In genomic region chr4:10397249-10397648, GRCm38 (mm10) we compare ENCODE assay signal across 25 mouse cellular contexts.
DNase-seq lines count a peak whose midpoint lies in the region; ATAC-seq lines count a peak whose summit lies in the region.
"Had no signal": no experiment of that assay in that cellular context is flagged by ENCODE, and none has a peak within 500 bp of the region (broad histone marks: within the 10 kb centered on the region; RNA-seq: fewer than 3 reads in every experiment).

No protein-coding gene starts in this region.

- H3K4me3 ChIP-seq in hindbrain, embryonic 11.5 days (ENCODE audit: low read depth, low read length), result no peak overlapping the region
- H3K4me3 ChIP-seq: forebrain, embryonic 13.5 days; hindbrain, embryonic 10.5 days; limb, embryonic 12.5 days; liver, embryonic 12.5 days; neural tube, embryonic 15.5 days had no signal

- ATAC-seq in hindbrain, embryonic 11.5 days (ENCODE audit: low FRiP score), result no peak
- ATAC-seq: CD4-positive, CD25-positive, alpha-beta regulatory T cell, adult 4 months; forebrain, embryonic 13.5 days; hindbrain, embryonic 16.5 days; liver, embryonic 12.5 days; liver, postnatal 0 days had no signal

- H3K27ac ChIP-seq in hindbrain, embryonic 11.5 days (ENCODE audit: low read depth, low read length), result no peak overlapping the region
- H3K27ac ChIP-seq: forebrain, embryonic 13.5 days; hindbrain, embryonic 10.5 days; kidney, postnatal 0 days; limb, embryonic 12.5 days; liver, embryonic 12.5 days; neural tube, embryonic 15.5 days had no signal

- H3K36me3 ChIP-seq in hindbrain, embryonic 11.5 days (ENCODE audit: control insufficient read depth, insufficient read depth, low read length), result no peaks in the 10 kb centered on the region
- H3K36me3 ChIP-seq: hindbrain, embryonic 10.5 days; limb, embryonic 12.5 days; liver, embryonic 12.5 days; neural tube, embryonic 15.5 days had no signal

- no peaks in the 10 kb centered on the region for H3K9me3 ChIP-seq in hindbrain, embryonic 11.5 days (ENCODE audit: control insufficient read depth, low read length)
- H3K9me3 ChIP-seq: forebrain, embryonic 13.5 days; hindbrain, embryonic 10.5 days; limb, embryonic 12.5 days; liver, embryonic 12.5 days; neural tube, embryonic 15.5 days had no signal

- peak; percentile 4 to 20 for DNase-seq in cerebellum, postnatal 14 days
- no peak for DNase-seq in cerebellum, adult 18-20 months
- DNase-seq in kidney, adult 9 months, result peak; percentile 62
- no peak for DNase-seq in kidney, postnatal 4 days
- DNase-seq in lung, postnatal 10 days, result peak; percentile 59
- no peak for DNase-seq in hindbrain, embryonic 11.5 days (ENCODE audit: low spot score)
- DNase-seq in heart, adult 18-20 months, result no peak
- DNase-seq: adrenal gland, postnatal 14 days; cerebellum, adult 11-12 months; cerebellum, postnatal 36 days; gastrocnemius, postnatal 10 days; heart, postnatal 14 days; liver, postnatal 0 days; midbrain, embryonic 14.5 days; right cerebral cortex, postnatal 25 days; spleen, adult 18-20 months; thymus, postnatal 14 days had no signal

- no peak overlapping the region for H3K9ac ChIP-seq in hindbrain, embryonic 11.5 days (ENCODE audit: low read depth, low read length)
- H3K9ac ChIP-seq: forebrain, embryonic 13.5 days; limb, embryonic 12.5 days; liver, embryonic 12.5 days; liver, postnatal 0 days; neural tube, embryonic 15.5 days had no signal

- H3K4me1 ChIP-seq in hindbrain, embryonic 11.5 days (replicated peaks; ENCODE audit: control insufficient read depth, insufficient read depth, low read length), result no peaks in the 10 kb centered on the region
- H3K4me1 ChIP-seq: forebrain, embryonic 13.5 days; limb, embryonic 12.5 days; liver, embryonic 12.5 days; neural tube, embryonic 15.5 days had no signal

- H3K4me2 ChIP-seq in hindbrain, embryonic 11.5 days (replicated peaks; ENCODE audit: low read depth, low read length), result no peak overlapping the region
- H3K4me2 ChIP-seq: forebrain, embryonic 13.5 days; limb, embryonic 12.5 days; liver, embryonic 12.5 days; neural tube, embryonic 15.5 days had no signal

- no peaks in the 10 kb centered on the region for H3K27me3 ChIP-seq in hindbrain, embryonic 11.5 days (ENCODE audit: control insufficient read depth, insufficient read depth, low read length)
- H3K27me3 ChIP-seq: forebrain, embryonic 13.5 days; limb, embryonic 12.5 days; liver, embryonic 12.5 days; neural tube, embryonic 15.5 days had no signal

Comparison
In these comparisons a context has a peak if more than half of its experiments do, and no peak if none do; other contexts are left out.
1. DNase-seq: peak in cerebellum, postnatal 14 days (2 of 2), kidney, adult 9 months (single experiment) and lung, postnatal 10 days (single experiment); none in cerebellum, adult 18-20 months (0 of 2), kidney, postnatal 4 days (0 of 2), hindbrain, embryonic 11.5 days (single experiment) and heart, adult 18-20 months (0 of 2).